Mouse (Mus musculus): ENCODE data around the gene Ms4a6d. TPM values are rescaled to one million over a fixed set of nuclear protein-coding genes. Genes with fewer than 3 reads are reported as not detected.

The Ms4a6d gene
- total and polyA plus RNA-seq, 2 experiments from 2014 or later, result 3.0 to 14.0 TPM

DNA sequence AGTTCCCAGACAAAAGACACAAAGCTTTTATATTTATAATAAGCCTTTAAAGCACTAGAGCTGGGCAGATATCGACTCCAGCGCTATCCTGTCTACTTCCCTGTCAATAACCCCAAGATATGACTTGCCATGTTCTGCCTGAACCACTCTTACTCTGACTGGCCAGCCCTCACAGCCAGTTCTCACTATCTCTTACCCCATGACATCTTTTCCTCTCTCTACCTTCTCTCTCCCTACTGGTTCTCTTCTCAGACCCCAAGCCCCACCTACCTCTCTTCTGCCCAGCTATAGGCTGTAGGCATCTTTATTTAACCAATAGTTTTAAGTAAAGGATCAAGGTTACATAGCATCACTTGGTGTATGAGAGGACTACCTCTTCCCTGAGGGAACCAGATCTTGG, 29.7 kb upstream of the Ms4a6d start:
- no peaks in the 10 kb centered on the region for H3K4me1 ChIP-seq (ENCODE audit: control insufficient read depth, insufficient read depth)
- DNase-seq (ENCODE audit: low spot score), result no peak
- H3K27me3 ChIP-seq (ENCODE audit: control insufficient read depth, insufficient read depth, low read length), result no peaks in the 10 kb centered on the region
- no peak overlapping the region for H3K4me2 ChIP-seq (ENCODE audit: low read depth, low read length)
- H3K9ac ChIP-seq (replicated peaks; ENCODE audit: low read depth, low read length), result no peak overlapping the region
- 60% methylated on average over 2 of the region's 2 CpGs for WGBS
- no peak overlapping the region for H3K4me3 ChIP-seq (ENCODE audit: low read depth, low read length)
- ATAC-seq (ENCODE audit: insufficient read depth, low read depth), result no peak
- no peak overlapping the region for H3K27ac ChIP-seq (ENCODE audit: low read depth)
- TF ChIP-seq EP300 (IDR thresholded peaks at IDR 0.05; ENCODE audit: low read depth), result no peak
- no peak for TF ChIP-seq CTCF (IDR thresholded peaks at IDR 0.05; ENCODE audit: low read depth)
- no peaks in the 10 kb centered on the region for H3K9me3 ChIP-seq (replicated peaks; ENCODE audit: control insufficient read depth, low read length)
- no peaks in the 10 kb centered on the region for H3K36me3 ChIP-seq (replicated peaks; ENCODE audit: control insufficient read depth, insufficient read depth, low read length)

DNA sequence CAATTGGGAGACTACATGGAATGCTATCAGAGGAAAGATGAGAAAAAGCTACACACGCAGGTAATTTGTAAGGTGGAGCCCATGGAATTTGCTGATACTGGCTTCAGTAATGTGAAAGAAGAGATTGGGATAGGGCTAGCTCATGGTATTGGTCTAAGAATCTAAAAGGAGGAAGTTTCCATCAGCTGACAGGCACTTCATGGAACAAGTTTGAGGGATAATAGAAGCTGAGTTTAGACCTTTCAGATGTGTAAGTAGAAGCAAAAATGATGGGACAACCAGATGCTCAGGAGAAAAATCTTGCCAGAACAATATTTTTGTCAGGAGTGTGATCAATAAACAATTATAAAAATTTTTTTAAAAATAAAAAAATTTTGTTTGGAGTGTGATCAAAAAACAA, 29.1 kb upstream of the Ms4a6d start:
- Histone ChIP-seq H3K9ac (replicated peaks; ENCODE audit: low read depth, low read length) (no peak overlapping the region), H3K4me1 (ENCODE audit: control insufficient read depth, insufficient read depth) (no peaks in the 10 kb centered on the region), H3K27me3 (ENCODE audit: control insufficient read depth, insufficient read depth, low read length) (no peaks in the 10 kb centered on the region), H3K4me2 (ENCODE audit: low read depth, low read length) (no peak overlapping the region), H3K36me3 (replicated peaks; ENCODE audit: control insufficient read depth, insufficient read depth, low read length) (no peaks in the 10 kb centered on the region), H3K27ac (ENCODE audit: low read depth) (no peak overlapping the region), H3K9me3 (replicated peaks; ENCODE audit: control insufficient read depth, low read length) (no peaks in the 10 kb centered on the region), H3K4me3 (ENCODE audit: low read depth, low read length) (no peak overlapping the region)
- TF ChIP-seq CTCF (IDR thresholded peaks at IDR 0.05; ENCODE audit: low read depth), result no peak
- TF ChIP-seq EP300 (IDR thresholded peaks at IDR 0.05; ENCODE audit: low read depth), result no peak
- WGBS, result 83% methylated on average over 1 of the region's 1 CpGs
- no peak for DNase-seq (ENCODE audit: low spot score)
- no peak for ATAC-seq (ENCODE audit: insufficient read depth, low read depth)

DNA sequence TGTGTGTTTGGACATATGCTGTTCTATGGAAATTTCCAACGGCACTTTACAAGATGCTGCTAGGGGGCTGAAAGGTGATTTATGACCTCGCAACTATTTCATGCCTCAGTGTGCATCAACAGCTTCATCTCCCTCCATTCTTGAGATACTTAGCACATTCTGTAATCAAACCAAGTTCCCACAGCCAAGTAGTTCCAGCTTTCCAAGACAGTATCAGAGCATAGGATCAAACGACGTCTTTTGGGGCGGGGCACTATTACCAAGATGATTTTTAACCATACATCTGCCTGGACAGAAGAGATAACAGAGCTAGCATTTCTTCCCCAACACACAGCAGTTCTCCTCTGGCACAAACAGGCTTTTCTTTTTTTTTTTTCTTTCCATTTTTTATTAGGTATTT, 20.6 kb upstream of the Ms4a6d start:
- Histone ChIP-seq H3K4me1 (ENCODE audit: control insufficient read depth, insufficient read depth) (no peaks in the 10 kb centered on the region), H3K9me3 (replicated peaks; ENCODE audit: control insufficient read depth, low read length) (no peaks in the 10 kb centered on the region), H3K4me3 (ENCODE audit: low read depth, low read length) (no peak overlapping the region), H3K36me3 (replicated peaks; ENCODE audit: control insufficient read depth, insufficient read depth, low read length) (no peaks in the 10 kb centered on the region), H3K27me3 (ENCODE audit: control insufficient read depth, insufficient read depth, low read length) (no peaks in the 10 kb centered on the region), H3K4me2 (ENCODE audit: low read depth, low read length) (no peak overlapping the region), H3K9ac (replicated peaks; ENCODE audit: low read depth, low read length) (no peak overlapping the region), H3K27ac (ENCODE audit: low read depth) (no peak overlapping the region)
- TF ChIP-seq EP300 (IDR thresholded peaks at IDR 0.05; ENCODE audit: low read depth) (no peak), CTCF (IDR thresholded peaks at IDR 0.05; ENCODE audit: low read depth) (no peak)
- DNase-seq (ENCODE audit: low spot score), result no peak
- 67% methylated on average over 5 of the region's 5 CpGs for WGBS
- ATAC-seq (ENCODE audit: insufficient read depth, low read depth), result no peak

DNA sequence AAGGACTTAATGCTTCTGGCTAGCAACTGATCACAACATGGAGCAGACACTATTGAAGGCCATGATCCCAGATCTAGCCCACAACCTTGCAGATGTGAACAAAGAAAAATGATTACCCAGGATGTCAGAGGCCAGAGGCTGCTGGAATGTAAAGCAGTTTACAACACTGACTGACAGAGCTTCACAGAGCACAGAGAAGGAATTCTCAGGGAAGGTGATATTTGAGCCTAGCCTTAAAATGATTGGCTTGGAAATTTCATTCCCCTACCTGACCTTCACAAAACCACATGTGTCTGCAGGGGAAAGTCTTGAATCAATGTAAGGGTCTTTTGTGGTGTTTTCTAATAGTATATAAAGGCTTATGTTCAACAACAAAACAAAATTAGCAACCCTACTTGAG, 20.2 kb upstream of the Ms4a6d start:
- Histone ChIP-seq H3K27me3 (ENCODE audit: control insufficient read depth, insufficient read depth, low read length) (no peaks in the 10 kb centered on the region), H3K4me2 (ENCODE audit: low read depth, low read length) (no peak overlapping the region), H3K4me1 (ENCODE audit: control insufficient read depth, insufficient read depth) (no peaks in the 10 kb centered on the region), H3K27ac (ENCODE audit: low read depth) (no peak overlapping the region), H3K4me3 (ENCODE audit: low read depth, low read length) (no peak overlapping the region), H3K9me3 (replicated peaks; ENCODE audit: control insufficient read depth, low read length) (no peaks in the 10 kb centered on the region), H3K36me3 (replicated peaks; ENCODE audit: control insufficient read depth, insufficient read depth, low read length) (no peaks in the 10 kb centered on the region), H3K9ac (replicated peaks; ENCODE audit: low read depth, low read length) (no peak overlapping the region)
- ATAC-seq (ENCODE audit: insufficient read depth, low read depth) (no peak), DNase-seq (ENCODE audit: low spot score) (no peak)
- TF ChIP-seq CTCF (IDR thresholded peaks at IDR 0.05; ENCODE audit: low read depth) (no peak), EP300 (IDR thresholded peaks at IDR 0.05; ENCODE audit: low read depth) (no peak)

DNA sequence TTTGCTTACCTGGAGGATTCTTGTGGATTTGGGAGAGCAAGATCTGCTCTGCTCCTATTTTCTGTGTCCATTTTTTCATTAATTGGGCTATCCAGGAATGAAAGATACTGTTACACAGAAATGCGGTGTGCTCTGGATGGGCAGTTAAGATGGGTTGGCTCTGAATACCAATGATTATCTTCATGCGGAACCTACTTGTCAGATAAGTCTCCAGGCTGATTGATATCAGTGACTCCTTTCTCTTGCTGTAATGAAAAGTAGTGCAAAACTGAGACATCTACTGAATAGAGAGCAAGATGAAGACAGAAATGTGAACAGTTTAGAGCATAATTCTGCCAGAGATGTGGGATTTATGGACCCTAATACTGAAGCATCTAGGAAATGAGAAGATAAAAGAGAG, 18.9 kb upstream of the Ms4a6d start, which contains the start of gene Ms4a2:
Ms4a2 (minus strand) TSS at position 169 of the 400 bp plus-strand sequence.
- Histone ChIP-seq H3K36me3 (replicated peaks; ENCODE audit: control insufficient read depth, insufficient read depth, low read length) (no peaks in the 10 kb centered on the region), H3K9me3 (replicated peaks; ENCODE audit: control insufficient read depth, low read length) (no peaks in the 10 kb centered on the region), H3K4me1 (ENCODE audit: control insufficient read depth, insufficient read depth) (no peaks in the 10 kb centered on the region), H3K27ac (ENCODE audit: low read depth) (no peak within 1 kb of the TSS), H3K27me3 (ENCODE audit: control insufficient read depth, insufficient read depth, low read length) (no peaks in the 10 kb centered on the region), H3K4me2 (ENCODE audit: low read depth, low read length) (no peak within 1 kb of the TSS), H3K4me3 (ENCODE audit: low read depth, low read length) (no peak within 1 kb of the TSS), H3K9ac (replicated peaks; ENCODE audit: low read depth, low read length) (no peak within 1 kb of the TSS)
- DNase-seq (ENCODE audit: low spot score) (no peak), ATAC-seq (ENCODE audit: insufficient read depth, low read depth) (no peak)
- TF ChIP-seq EP300 (IDR thresholded peaks at IDR 0.05; ENCODE audit: low read depth), result no peak
- TF ChIP-seq CTCF (IDR thresholded peaks at IDR 0.05; ENCODE audit: low read depth), result no peak
- WGBS, result 83% methylated on average over 2 of the region's 2 CpGs

DNA sequence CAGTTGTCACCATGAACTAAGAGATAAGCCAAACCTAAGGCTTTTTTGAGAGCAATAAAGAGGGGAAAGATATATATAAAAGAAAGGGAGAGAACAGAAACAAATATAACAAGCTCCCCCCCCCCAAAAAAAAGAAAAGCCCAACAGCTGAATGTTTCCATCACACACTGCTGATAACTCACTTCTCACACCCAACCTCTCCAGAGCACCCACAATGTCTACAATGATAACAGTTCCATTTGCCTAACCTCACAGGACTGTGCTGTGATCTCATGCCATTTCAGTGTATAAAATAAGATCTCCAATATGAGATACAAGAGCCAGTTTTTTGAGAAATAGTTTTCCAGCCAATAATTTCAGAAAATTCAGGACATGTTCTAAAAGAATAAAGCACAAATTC, 13.3 kb upstream of the Ms4a6d start:
- no peaks in the 10 kb centered on the region for H3K4me1 ChIP-seq (ENCODE audit: control insufficient read depth, insufficient read depth)
- no peak overlapping the region for H3K4me3 ChIP-seq (ENCODE audit: low read depth, low read length)
- H3K27me3 ChIP-seq (ENCODE audit: control insufficient read depth, insufficient read depth, low read length), result no peaks in the 10 kb centered on the region
- no peak for TF ChIP-seq CTCF (IDR thresholded peaks at IDR 0.05; ENCODE audit: low read depth)
- no peak for TF ChIP-seq EP300 (IDR thresholded peaks at IDR 0.05; ENCODE audit: low read depth)
- no peak overlapping the region for H3K9ac ChIP-seq (replicated peaks; ENCODE audit: low read depth, low read length)
- no peak overlapping the region for H3K4me2 ChIP-seq (ENCODE audit: low read depth, low read length)
- no peak for DNase-seq (ENCODE audit: low spot score)
- no peaks in the 10 kb centered on the region for H3K36me3 ChIP-seq (replicated peaks; ENCODE audit: control insufficient read depth, insufficient read depth, low read length)
- no peaks in the 10 kb centered on the region for H3K9me3 ChIP-seq (replicated peaks; ENCODE audit: control insufficient read depth, low read length)
- ATAC-seq (ENCODE audit: insufficient read depth, low read depth), result no peak
- no peak overlapping the region for H3K27ac ChIP-seq (ENCODE audit: low read depth)

All from heart, postnatal 0 days (tissue).